Mouse (Mus musculus) neural tube, embryonic 13.5 days (tissue): ENCODE results near the gene Rasef. TPM values are rescaled to one million over a fixed set of nuclear protein-coding genes. Genes with fewer than 3 reads are reported as not detected.

Source experiments
- ATAC-seq: fragments of 200-750 bp; cut with Nextera tagmentation; 2 replicates; pipeline ENCODE4 v1.8.0; 2017; ENCODE audit warnings: low read depth, mild to moderate bottlenecking, moderate TSS enrichment, moderate library complexity
- H3K27ac ChIP-seq: fragments of 300-500 bp; sonication (generic); replicated peaks from 2 replicates; pipeline ENCODE4 v1.5.1; 2015; ENCODE audit warnings: moderate library complexity, mild to moderate bottlenecking, inconsistent platforms
- H3K27me3 ChIP-seq: fragments of 300-500 bp; sonication (generic); 2 replicates; pipeline ENCODE4 v1.6.1; 2015; ENCODE audit warnings: mild to moderate bottlenecking, inconsistent platforms
- H3K36me3 ChIP-seq: fragments of 300-500 bp; sonication (generic); 2 replicates; pipeline ENCODE4 v1.6.1; 2015; ENCODE audit warnings: mild to moderate bottlenecking, inconsistent platforms
- H3K4me1 ChIP-seq: fragments of 300-500 bp; sonication (generic); replicated peaks from 2 replicates; pipeline ENCODE4 v1.6.1; 2015; ENCODE audit warnings: inconsistent platforms
- H3K4me2 ChIP-seq: fragments of 300-500 bp; sonication (generic); 2 replicates; pipeline ENCODE4 v1.6.1; 2015; ENCODE audit warnings: inconsistent platforms, mild to moderate bottlenecking, moderate library complexity
- H3K4me3 ChIP-seq: fragments of 300-500 bp; sonication (generic); 2 replicates; pipeline ENCODE4 v1.5.1; 2015; ENCODE audit warnings: mild to moderate bottlenecking, inconsistent platforms
- H3K9ac ChIP-seq: fragments of 300-500 bp; sonication (generic); 2 replicates; pipeline ENCODE4 v1.6.1; 2015; ENCODE audit warnings: moderate library complexity, mild to moderate bottlenecking, inconsistent platforms
- H3K9me3 ChIP-seq: fragments of 300-500 bp; sonication (generic); 2 replicates; pipeline ENCODE4 v1.6.1; 2016; ENCODE audit warnings: inconsistent platforms
- WGBS: fragments of 180-500 bp; shearing (Covaris S2); methylation state at CpG from one replicate; pipeline ENCODE4 v1.1.7; 2015; 5-methylcytosine and 5-hydroxymethylcytosine counted together
- polyA plus RNA-seq: library from polyadenylated mRNA; unstranded; fragments of >200 nt; fragmentation: Nextera tagmentation; extraction: Ambion mirVana; gene quantifications from 2 replicates; pipeline ENCODE4 v1.2.1, GENCODE M21; 2015

Rasef gene
- 0.11 and 0.21 TPM in 2 replicates for polyA plus RNA-seq

GRCm38 (mm10) chr4:73790260-73791185 is at the start of gene Rasef:
Rasef (minus strand) TSS chr4:73790994.
- 6% methylated on average over 82 of the region's 87 CpGs for WGBS
- peak; percentile 89 for ATAC-seq
- H3K9me3 ChIP-seq: no peaks in the 10 kb centered on the region
- H3K4me1 ChIP-seq: peaks cover 11% of the 10 kb centered on the region
- H3K27me3 ChIP-seq: peaks cover 37% of the 10 kb centered on the region
- H3K4me2 ChIP-seq: peak within 1 kb of the TSS; percentile 99
- H3K9ac ChIP-seq: peak within 1 kb of the TSS; percentile 70
- no peak within 1 kb of the TSS for H3K27ac ChIP-seq
- no peaks in the 10 kb centered on the region for H3K36me3 ChIP-seq
- H3K4me3 ChIP-seq: peak within 1 kb of the TSS; percentile 60

GRCm38 (mm10) chr4:73826587-73826986 is 35.8 kb upstream of the Rasef start:
- Histone ChIP-seq H3K27ac (no peak overlapping the region), H3K4me3 (no peak overlapping the region), H3K9me3 (no peaks in the 10 kb centered on the region), H3K4me2 (no peak overlapping the region), H3K4me1 (no peaks in the 10 kb centered on the region), H3K9ac (no peak overlapping the region), H3K36me3 (no peaks in the 10 kb centered on the region), H3K27me3 (no peaks in the 10 kb centered on the region)
- no peak for ATAC-seq
- whole genome bisulfite sequencing: 89% methylated on average over 3 of the region's 3 CpGs

- Histone ChIP-seq H3K9me3 (no peaks in the 10 kb centered on the region), H3K4me3 (peak overlapping the region; percentile 60), H3K9ac (peak overlapping the region; percentile 70), H3K4me1 (peaks cover 11% of the 10 kb centered on the region), H3K36me3 (no peaks in the 10 kb centered on the region), H3K27me3 (peaks cover 37% of the 10 kb centered on the region), H3K27ac (no peak overlapping the region), H3K4me2 (peak overlapping the region; percentile 99)
- peak; percentile 17; the same call in 1 of the 2 replicates for ATAC-seq
- WGBS: 50% methylated on average over 3 of the region's 3 CpGs
These were observed 369 bp upstream of the Rasef start for GRCm38 (mm10) chr4:73791186-73791540.

DNA sequence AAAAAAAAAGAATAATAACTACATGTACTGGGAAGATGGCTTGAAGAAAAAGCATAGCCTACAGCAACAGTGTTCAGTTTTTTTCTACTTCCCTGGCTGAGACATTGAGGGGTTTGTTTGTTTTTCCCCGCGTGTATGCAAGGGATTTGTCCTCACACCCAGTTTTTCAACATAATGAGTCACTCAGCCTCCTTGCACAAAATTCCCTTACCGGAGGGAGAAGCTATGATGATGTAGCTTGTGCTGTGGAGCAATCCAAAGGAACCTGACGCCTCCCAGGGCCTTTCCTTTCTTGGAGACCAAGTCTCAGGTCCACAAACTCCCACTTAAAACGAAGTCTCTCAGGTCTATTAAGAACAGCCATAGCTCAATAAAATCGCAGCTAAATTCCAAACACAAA is 1.3 kb downstream of the Rasef start:
- no peaks in the 10 kb centered on the region for H3K36me3 ChIP-seq
- ATAC-seq: no peak
- H3K27ac ChIP-seq: no peak overlapping the region
- no peaks in the 10 kb centered on the region for H3K9me3 ChIP-seq
- no peak overlapping the region for H3K9ac ChIP-seq
- H3K4me2 ChIP-seq: no peak overlapping the region
- 60% methylated on average over 6 of the region's 6 CpGs for WGBS
- peaks cover 37% of the 10 kb centered on the region for H3K27me3 ChIP-seq
- peaks cover 11% of the 10 kb centered on the region for H3K4me1 ChIP-seq
- no peak overlapping the region for H3K4me3 ChIP-seq

DNA sequence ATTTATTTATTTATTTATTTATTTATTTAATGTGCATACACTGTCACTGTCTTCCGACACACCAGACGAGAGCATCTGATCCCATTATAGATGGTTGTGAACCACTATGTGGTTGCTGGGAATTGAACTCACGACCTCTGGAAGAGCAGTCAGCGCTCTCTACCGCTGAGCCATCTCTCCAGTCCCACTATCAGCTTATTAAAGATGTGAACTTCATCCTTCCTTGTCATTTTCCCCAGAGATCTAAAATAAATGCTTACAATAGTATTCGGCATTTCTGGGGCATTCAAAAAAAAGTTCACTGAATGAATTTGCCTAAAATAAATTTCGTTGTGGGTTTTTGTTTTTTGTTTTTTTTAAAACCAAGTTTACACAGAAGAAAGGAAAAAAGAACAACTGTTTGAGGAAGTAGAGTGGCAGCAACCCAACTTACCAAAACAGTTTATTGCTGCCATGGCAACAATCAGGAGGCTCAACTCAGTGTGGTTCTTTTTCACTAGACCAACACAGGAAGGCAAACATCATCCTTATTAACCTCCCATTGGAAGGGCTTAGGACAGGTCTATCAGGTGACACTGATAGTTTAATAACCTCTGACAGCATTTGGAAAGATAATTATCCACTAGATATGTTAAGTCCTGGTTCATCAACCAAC is 2.6 kb downstream of the Rasef start:
- ATAC-seq: no peak
- no peak overlapping the region for H3K4me3 ChIP-seq
- no peak overlapping the region for H3K27ac ChIP-seq
- 88% methylated on average over 7 of the region's 7 CpGs for whole genome bisulfite sequencing
- H3K4me2 ChIP-seq: no peak overlapping the region
- peaks cover 11% of the 10 kb centered on the region for H3K4me1 ChIP-seq
- no peak overlapping the region for H3K9ac ChIP-seq
- H3K36me3 ChIP-seq: no peaks in the 10 kb centered on the region
- no peaks in the 10 kb centered on the region for H3K9me3 ChIP-seq
- H3K27me3 ChIP-seq: peaks cover 37% of the 10 kb centered on the region

DNA sequence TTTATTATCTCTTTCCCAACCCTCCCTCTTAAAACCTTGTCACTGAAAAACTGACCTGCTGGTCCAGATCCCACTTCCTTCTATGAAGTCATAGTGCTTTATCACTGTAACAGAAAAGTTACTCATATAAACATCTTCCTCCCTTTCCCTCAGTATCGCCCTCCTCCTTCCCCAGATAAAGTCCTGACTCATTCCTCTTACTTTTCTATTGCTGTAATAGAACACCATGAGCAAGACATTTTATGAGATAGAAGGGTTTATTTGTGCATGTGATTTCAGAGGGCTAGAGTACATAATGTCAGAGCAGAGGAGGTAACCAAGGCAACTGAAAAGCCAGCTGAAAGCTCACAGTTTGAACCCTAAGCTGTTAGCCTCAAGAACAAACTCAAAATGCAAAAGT is 6.6 kb downstream of the Rasef start:
- H3K9ac ChIP-seq: no peak overlapping the region
- H3K27ac ChIP-seq: no peak overlapping the region
- H3K4me2 ChIP-seq: no peak overlapping the region
- 81% methylated on average over 1 of the region's 1 CpGs for WGBS
- no peaks in the 10 kb centered on the region for H3K36me3 ChIP-seq
- no peaks in the 10 kb centered on the region for H3K9me3 ChIP-seq
- H3K4me3 ChIP-seq: no peak overlapping the region
- no peaks in the 10 kb centered on the region for H3K4me1 ChIP-seq
- no peak for ATAC-seq
- H3K27me3 ChIP-seq: peaks cover 3% of the 10 kb centered on the region; the same call in 1 of the 2 replicates

DNA sequence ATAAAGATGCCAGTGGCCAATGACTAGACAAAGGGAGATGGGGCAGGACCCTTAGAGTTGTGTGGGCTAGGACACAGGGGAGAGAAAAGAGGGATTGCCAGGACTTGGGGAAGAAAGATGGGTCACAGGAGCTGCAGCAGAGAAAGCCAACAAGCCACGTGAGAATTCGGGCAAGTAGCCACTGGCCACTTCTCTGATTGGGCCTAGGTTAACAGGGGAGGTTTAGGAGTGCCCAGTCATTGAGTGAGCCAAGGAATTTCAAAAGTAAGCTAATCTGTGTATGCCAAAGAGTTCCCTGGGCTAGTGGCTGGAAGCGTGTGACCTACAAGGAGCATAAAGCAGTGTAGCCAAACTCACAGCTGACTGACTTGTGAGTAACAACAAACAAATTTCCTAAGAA is 9.7 kb downstream of the Rasef start:
- no peaks in the 10 kb centered on the region for H3K4me1 ChIP-seq
- H3K9me3 ChIP-seq: no peaks in the 10 kb centered on the region
- no peak overlapping the region for H3K27ac ChIP-seq
- no peak overlapping the region for H3K4me2 ChIP-seq
- ATAC-seq: no peak
- H3K27me3 ChIP-seq: no peaks in the 10 kb centered on the region
- WGBS: 89% methylated on average over 3 of the region's 3 CpGs
- no peaks in the 10 kb centered on the region for H3K36me3 ChIP-seq
- H3K4me3 ChIP-seq: no peak overlapping the region
- H3K9ac ChIP-seq: no peak overlapping the region

DNA sequence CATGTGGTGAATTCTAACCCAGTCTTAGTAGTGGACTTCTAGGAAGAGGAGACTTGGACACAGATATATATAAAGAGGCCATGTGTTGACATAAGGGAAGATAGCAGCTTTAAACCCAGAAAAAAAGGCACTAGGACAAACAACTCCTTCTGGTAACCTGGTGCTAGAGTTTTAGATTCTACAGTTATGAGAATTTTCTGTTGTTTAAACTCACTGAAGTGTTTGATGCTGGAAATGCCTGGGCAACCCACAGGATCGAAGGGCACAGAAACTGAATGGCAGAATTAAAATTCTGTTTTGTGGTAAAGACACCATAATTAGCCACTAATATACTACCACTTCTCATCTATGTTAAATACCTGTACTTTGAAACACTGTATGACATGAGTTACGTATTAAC is 15.5 kb downstream of the Rasef start:
- Histone ChIP-seq H3K36me3 (no peaks in the 10 kb centered on the region), H3K4me1 (no peaks in the 10 kb centered on the region), H3K4me3 (no peak overlapping the region), H3K27ac (no peak overlapping the region), H3K27me3 (no peaks in the 10 kb centered on the region), H3K4me2 (no peak overlapping the region), H3K9ac (no peak overlapping the region), H3K9me3 (no peaks in the 10 kb centered on the region)
- ATAC-seq: no peak
- WGBS: 89% methylated on average over 2 of the region's 2 CpGs

DNA sequence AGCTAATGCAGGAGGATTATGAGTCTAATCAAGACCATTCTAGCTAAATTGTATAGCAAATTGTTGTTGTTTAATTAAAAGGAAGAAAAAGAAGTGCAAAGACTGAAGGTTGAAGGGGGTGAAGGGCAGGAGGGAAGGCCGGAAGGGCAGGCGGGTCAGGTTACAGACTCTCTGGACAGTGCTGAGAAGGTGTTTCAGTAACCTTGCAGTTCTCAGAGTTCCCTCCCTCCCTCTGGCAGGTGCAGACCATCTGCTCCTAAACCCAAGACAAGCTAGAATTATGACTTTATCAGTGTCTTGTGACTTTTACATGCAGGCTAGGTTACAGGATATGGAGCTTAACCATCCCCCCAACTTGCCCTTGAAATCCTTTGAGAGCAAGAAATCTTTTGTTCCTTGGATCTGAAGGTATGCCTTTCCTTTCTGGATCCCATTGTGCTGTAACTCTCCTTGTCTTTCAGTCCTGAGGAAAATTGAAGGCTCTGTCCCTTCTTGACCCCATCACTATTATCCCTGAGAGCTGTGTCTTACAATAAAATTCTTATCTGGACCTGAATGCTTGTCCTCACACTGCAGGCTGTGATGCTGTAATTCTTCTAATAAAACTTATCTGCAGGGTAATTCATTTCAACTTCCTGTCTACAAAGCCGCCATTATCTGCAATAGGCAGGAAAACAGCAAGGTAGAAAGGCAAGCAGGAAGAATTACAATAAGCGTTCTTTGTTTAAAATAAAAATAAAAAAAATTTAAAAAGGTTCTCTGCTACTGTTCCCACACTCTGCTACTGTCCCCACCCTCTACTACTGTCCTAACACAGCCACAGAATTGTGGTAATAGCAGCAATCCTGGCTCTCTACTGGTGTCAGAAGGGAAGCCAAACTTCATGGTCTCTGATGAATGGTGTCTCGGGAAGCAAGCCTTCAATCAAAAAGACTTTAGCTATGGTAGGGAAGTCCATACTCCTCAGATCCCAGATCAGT is 16.7 kb downstream of the Rasef start:
- Histone ChIP-seq H3K9ac (no peak overlapping the region), H3K4me1 (no peaks in the 10 kb centered on the region), H3K9me3 (no peaks in the 10 kb centered on the region), H3K27me3 (no peaks in the 10 kb centered on the region), H3K36me3 (no peaks in the 10 kb centered on the region), H3K4me2 (no peak overlapping the region), H3K27ac (no peak overlapping the region), H3K4me3 (no peak overlapping the region)
- no peak for ATAC-seq
- WGBS: 68% methylated on average over 5 of the region's 5 CpGs

DNA sequence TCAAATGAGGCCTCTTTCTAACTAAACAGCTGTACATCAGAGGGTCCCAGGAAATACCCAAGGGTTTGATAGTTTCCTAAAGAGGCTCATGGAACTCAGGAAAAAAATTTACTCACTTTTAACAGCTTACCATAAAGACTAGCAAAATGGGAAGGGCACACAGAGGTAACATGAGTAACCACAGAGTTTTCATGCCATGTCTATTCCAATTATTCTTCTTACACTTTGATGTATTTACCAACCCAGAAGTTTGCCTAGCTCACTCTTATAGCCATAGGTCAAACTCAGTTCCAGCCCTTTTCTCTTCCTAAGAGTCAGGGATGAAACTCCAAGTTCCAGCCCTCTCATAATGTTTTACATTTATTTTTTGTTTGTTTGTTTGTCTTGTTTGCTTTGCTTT is 18.8 kb downstream of the Rasef start:
- H3K9me3 ChIP-seq: no peaks in the 10 kb centered on the region
- H3K27ac ChIP-seq: no peak overlapping the region
- ATAC-seq: no peak
- H3K36me3 ChIP-seq: no peaks in the 10 kb centered on the region
- H3K4me1 ChIP-seq: no peaks in the 10 kb centered on the region
- no peak overlapping the region for H3K4me3 ChIP-seq
- H3K27me3 ChIP-seq: no peaks in the 10 kb centered on the region
- no peak overlapping the region for H3K4me2 ChIP-seq
- no peak overlapping the region for H3K9ac ChIP-seq

- no peak overlapping the region for H3K4me2 ChIP-seq
- H3K4me3 ChIP-seq: no peak overlapping the region
- no peak overlapping the region for H3K9ac ChIP-seq
- no peak overlapping the region for H3K27ac ChIP-seq
- no peak for ATAC-seq
- no peaks in the 10 kb centered on the region for H3K27me3 ChIP-seq
- H3K4me1 ChIP-seq: no peaks in the 10 kb centered on the region
- H3K9me3 ChIP-seq: no peaks in the 10 kb centered on the region
- no peaks in the 10 kb centered on the region for H3K36me3 ChIP-seq
These were observed 20.2 kb downstream of the Rasef start for GRCm38 (mm10) chr4:73770592-73770991.

DNA sequence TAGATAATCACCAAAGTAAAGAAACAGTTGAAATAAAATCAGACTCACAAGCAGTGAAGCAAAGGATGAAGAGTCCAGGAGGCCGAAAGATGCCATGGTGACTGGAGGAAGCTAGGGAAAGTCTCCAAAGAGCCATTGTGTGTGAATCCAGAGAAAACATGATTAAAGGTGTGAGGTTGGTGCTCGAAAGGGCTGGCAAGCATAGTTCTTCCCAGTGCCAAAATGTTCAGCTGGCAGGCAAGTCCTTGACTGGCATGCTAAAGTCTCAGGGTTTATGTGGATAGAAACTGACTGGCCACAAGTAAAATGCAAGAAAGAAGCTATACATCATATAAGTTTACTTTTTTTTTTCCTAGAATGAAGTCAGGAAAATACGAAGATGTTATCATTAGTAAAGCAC is 22.6 kb downstream of the Rasef start:
- Histone ChIP-seq H3K27me3 (no peaks in the 10 kb centered on the region), H3K4me3 (no peak overlapping the region), H3K4me2 (no peak overlapping the region), H3K27ac (no peak overlapping the region), H3K9ac (no peak overlapping the region), H3K36me3 (no peaks in the 10 kb centered on the region), H3K9me3 (no peaks in the 10 kb centered on the region), H3K4me1 (no peaks in the 10 kb centered on the region)
- WGBS: 89% methylated on average over 3 of the region's 3 CpGs
- no peak for ATAC-seq
